Mouse (Mus musculus): Measurements from ENCODE around the gene Ctnnbl1.

Gene Ctnnbl1

DNA sequence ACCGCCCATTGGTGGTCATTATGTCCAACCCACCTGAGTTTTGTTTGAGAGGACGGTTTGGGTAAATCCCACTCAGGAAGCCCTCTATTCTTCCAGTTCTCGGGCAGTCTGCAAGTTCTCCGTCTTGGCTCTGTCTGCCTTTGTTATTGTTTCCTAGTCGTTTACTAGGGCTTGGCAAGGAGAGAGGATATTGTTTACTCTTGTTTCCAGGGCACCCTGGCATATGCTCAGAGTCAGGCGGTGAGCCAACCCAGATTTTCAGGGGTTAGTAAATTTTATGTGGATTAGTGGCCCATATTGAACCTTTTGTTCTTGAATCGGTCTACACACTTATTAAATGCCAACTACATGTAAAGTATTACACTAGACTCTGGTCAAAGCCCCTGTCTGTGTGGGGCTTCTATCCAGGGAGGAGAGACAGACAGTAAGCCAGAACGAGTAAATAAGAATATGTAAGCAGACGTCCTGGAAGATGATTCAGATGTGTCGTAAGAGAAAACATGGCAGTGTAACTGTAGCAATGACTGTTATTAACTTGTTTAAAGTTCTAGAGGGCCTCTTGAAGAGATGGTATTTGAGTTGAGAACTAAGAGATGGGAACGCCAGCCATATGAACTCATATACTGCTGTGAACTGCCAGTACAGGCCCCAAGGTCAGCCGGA, 13.9 kb downstream of the Ctnnbl1 start:
- DNase-seq (ENCODE audit: low spot score in 2 of 2) = no peak

DNA sequence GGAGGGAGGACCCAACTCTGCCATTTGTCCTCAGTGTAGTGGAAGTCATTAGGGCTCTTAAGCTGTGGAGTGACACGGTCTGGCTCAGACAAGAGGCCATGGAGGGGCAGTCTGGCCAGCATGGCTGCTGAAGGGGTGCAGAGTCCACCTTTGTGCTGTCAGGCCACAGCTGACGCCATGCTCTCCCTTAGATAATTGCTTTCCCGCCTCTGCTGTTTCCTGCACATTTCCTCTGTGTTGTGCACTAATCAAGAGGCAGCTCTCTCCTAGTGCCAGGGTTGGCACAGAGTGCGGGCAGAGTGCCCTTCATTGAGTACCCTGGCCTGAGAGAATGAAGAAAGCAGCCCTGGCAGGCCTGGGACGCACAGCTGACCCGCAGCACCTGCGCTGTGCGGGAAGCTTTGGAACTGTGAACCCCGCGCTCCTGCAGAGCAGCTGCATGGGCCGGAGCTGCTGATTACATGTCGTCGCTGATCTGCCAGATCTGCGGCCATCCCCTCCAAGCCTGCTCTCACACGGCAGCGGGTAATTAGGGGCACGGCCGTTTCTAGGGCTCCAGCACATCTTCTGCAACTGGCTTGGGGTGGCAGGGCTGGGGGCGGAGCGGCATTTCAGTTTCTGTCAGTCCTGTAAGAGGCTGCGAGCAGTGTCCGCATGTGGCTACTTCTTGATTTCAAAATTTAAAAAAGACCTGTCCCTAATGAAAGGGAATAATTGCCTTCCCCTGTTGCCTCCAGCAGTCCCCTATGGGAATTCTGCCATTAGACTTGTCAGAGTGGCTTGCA, 14.6 kb downstream of the Ctnnbl1 start:
- no peak for DNase-seq (ENCODE audit: low spot score in 2 of 2)

DNA sequence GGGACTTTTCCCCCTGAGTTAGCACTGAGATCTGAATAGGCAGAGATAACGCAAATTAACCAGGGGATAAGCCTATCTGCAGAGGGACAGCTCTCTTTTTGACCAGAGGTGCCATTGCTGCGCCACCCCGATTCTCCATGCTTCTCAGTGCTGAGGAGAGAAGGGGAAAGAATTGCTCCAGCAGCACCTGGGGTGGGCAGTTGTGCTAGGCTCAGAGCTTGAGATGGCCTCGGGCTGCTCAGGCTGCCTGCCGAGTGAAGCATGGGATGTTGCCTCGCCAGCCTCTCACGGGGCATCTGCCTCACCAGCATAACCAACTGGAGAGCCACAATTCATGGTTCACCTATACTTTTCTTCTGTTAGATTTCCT, 15.2 kb downstream of the Ctnnbl1 start:
- DNase-seq (ENCODE audit: low spot score in 2 of 2) = no peak

DNA sequence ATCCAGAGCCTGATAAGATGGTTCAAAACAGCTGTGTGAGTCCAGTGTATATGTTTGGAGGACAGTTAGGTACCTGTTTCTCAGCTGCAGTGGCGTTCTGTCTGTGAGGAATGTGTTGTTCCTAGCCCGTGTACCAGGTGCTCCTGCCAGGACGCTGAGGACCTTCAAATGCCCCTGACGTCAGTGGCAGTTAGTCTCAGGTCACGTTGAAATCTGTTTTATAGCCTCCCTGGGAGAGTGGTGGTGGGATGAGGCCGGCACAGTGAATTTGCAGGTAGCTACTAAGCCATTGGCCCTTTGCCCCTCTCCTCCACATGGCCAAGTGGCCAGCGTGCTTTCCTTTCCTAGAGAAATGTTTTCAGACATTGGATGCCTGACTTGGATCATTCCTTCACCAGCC, 18.6 kb downstream of the Ctnnbl1 start:
- DNase-seq (ENCODE audit: low spot score in 2 of 2) = no peak

DNA sequence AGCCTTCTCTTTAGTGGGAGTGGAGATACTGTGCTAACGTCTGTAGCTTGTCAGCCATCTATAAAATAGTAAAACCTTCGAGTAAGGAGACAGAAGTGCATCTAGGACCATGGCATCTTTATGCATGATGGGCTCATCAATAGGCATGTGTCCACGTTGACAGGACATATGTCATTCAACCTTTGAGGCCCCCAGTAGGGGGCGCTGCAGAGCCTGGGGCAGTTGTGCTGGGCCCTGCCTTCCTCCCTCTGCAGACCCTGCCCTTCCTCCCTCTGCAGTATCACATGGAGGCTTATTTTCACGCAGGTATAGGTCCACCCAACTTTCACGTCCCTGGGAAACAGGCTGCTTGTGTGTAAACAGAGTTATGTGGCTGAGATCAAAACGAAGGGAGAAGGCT, 19.0 kb downstream of the Ctnnbl1 start:
- DNase-seq (ENCODE audit: low spot score in 2 of 2) = no peak

DNA sequence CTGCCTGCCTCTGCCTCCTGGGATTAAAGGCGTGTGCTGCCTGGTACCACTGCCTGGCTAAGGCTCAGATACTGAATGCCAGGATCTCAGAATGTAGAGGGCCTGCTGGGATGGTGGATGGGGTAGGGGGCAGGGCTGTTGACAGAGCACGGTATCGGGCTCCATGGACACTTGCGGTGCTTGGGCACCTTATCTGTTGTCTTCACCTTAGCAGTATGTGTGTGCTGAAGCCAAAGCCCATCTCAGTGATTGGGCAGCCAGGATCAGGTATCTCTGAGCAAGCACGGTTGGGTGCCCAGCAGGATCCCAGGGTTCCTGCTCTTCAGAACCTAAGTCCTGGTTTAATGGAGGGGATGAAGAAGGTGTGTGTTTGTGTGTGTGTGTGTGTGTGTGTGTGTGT, 21.2 kb downstream of the Ctnnbl1 start:
- no peak for DNase-seq (ENCODE audit: low spot score in 2 of 2)

DNA sequence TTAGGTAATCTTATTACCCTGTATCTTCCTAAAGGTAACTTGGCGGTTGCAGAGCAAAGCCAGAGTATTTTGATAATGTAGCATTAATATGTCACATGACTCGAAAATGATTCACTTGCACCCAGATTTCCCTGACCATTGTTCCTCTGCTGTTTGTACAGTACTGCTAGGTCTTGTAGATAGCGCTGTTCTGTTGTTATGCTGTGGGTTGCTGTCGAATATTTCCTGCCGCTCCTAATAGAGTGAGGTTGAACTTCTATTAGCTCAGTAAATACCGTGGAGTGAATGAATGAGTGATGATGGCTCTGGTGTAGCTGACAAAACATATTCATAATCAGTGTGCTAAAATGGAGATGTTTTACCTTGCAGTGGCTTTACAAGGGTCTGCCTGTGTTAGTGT, 22.5 kb downstream of the Ctnnbl1 start:
- no peak for DNase-seq (ENCODE audit: low spot score in 2 of 2)

DNA sequence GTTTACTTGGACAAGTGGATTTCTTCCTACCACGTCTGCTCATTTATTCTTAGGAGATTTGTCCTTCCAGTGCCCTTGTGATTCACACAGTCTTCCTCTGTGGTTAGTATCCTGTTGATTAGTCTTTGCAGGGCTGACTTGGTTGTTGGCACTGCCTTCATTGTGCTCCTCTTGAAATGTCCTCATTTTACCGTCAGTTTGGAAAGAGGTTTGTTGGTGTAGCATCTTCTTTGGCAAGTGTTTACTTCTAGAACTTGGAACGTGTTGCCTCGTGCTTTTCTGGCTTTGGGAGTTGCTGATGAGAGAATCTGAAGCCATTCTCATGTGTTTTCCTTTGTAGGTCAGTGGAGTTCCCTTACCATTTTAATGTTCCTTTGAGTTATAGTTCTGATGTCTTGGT, 25.7 kb downstream of the Ctnnbl1 start:
- DNase-seq (ENCODE audit: low spot score in 2 of 2) = no peak

DNA sequence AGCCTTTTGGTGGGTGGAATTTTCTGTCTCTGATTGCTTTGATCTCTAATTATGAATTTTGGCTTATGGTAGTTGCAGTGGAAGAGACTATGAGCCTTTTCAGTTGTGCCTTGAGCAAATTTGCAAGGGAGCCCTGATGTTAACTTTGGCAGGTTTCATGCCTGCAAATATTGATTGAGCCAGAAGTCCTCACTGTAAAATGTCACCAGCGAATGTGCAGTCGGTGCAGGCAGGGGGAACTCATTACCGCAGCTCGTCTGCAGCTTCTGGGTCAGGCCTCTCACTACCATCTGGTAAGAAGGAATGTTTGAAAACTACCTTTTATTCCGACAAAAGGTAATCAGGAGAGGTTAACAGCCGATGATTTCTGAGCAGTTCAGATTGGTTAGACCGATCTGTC, 29.4 kb downstream of the Ctnnbl1 start:
- DNase-seq (ENCODE audit: low spot score in 2 of 2) = no peak

DNA sequence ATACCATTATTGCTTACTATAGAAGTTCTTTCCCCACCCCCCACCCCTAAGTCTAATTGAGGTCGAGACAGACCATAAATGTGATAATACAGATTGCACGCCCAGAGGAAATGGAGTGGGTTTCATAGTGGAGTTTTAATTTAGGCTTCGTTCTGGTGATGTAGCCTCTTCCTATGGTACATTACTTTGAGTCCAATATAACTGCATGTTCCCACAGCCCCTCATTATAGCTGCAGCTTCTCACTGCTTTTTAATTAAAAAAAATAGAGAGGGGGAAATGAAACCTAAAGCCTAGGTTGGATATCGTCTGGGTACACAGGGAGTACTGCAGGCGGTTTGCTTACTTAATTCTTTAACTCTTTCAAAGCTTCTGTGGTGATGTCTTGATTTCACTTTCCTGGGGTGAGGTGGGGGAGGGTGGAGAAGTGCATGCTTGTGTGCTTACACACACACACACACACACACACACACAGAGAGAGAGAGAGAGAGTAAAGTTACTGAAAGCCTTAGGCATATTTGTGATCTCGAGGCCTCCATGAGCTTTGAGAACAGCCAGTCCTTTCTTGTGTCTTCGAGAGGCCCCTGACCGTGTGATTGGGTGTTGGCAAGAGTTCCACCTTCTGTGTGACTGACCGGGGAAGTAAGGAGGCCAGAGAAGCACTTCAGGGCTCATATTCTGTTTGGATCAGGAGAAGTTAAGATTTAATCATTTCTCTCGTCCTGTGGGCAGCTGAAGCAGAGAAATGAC, 31.7 kb downstream of the Ctnnbl1 start:
- no peak for DNase-seq (ENCODE audit: low spot score in 2 of 2)

DNA sequence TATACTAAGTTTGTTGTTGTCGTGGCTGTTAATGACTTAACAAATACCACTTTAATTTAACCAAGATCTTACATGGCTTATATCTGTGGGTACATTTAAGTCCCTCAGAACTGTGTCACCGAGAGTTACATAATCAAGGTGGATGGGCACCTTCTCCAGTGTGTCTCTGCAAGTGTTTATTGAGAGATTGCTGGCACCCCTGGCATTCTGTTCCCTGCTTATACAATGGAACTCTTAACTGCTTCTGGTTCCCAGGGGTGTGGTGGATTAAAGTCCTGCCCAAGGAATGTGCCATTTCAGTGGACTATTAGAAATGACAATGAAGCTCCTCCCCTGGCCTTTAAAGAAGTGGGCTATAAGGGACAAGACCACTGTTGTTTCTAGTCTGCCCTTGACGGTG, 33.6 kb downstream of the Ctnnbl1 start:
- no peak for DNase-seq (ENCODE audit: low spot score in 2 of 2)

DNA sequence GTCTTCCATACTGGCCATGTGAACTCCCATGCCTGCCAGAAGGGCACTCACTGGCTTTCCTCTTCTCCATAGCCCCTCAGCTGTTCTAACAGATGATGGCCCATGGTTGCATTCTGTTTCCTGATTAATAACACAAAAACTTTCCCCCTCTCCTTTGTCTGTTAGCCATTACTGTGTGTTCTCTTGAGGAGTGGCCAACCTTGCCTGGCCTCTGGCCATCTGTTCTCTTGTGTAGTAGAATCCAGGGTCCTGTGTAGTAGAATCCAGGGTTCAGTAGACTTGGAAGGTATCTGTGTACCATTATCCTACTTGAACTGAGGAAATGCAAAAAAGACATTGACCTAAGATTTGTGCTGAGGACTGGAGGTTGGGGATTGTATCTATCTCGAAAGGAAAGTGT, 36.5 kb downstream of the Ctnnbl1 start:
- no peak for DNase-seq (ENCODE audit: low spot score in 2 of 2)

DNA sequence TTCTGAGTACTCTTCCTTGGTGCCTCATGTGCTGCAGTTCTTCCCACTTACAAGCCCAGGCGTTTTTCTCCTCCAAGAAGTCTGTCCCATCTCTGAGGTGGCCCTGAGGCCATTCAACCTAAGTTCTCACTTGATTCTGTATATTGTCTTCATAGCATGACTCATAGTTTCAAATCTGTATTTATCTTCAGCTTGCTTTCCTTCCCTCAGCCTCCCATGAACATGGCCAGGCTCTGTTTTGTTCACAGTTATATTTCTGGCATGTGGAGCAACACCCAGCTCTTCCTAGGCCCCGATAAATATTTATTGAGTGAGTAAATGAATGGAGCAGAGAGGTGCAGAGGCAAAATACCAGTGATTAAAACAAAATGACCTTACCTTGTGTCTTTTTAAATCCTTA, 38.8 kb downstream of the Ctnnbl1 start:
- DNase-seq (ENCODE audit: low spot score in 2 of 2) = no peak

DNA sequence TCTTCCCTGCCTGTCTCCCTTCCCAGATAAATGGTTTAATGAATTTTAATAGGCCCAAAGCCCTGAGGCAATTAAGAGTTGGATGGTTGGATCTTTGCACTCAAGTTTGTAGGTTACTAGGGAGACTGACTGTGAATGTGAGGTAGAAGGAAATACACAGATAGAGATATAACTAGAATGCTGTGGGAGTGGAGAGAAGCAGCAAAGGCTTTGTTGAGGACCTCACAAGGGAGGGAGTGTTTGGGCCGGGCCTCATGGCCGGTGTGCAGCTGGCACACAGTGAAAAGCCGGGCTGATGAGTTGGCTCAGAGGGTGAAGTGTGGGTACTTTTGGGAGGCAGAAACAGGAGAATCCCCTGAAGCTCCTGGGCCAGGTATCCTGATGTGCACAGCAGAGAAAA, 43.8 kb downstream of the Ctnnbl1 start:
- DNase-seq (ENCODE audit: low spot score in 2 of 2) = no peak

DNA sequence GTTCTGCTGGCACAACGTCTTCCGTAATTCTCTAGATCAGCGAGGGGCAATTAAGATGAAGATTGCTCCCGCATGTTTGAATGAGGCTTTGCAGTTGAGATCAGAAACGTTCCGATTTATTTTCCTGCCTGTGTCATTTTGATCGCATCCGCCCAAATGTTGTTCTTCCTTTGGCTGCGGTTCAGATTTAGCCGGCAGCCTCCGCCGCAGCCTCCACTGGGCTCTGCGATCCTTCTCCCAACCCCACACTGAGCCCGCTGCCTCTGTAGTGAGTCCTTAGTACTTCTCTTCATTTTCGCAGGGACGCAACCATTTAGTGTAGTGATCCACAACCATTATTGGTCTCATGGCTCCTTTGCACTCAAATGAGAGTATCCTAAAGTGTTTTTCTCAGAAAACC, 46.0 kb downstream of the Ctnnbl1 start:
- no peak for DNase-seq (ENCODE audit: low spot score in 2 of 2)

DNA sequence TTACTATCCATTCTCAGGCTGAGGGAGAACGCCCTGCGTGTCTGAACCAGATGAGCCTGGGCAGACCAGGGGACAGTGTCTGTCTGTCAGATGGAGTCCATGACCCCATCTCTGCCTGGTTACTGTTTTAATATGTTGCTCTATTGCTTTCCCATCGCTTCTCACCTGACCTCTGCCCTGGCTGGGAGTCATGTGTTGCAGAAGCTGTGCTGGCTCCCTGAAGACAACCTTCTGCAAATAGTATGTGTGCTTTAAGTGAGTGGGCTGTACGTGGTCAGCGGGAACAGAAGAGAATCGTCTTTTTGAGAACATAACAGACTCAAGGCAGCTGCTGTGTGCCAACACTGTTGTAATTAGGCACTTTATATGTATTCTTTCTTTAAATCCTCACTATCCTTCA, 47.0 kb downstream of the Ctnnbl1 start:
- DNase-seq (ENCODE audit: low spot score in 2 of 2) = no peak

DNA sequence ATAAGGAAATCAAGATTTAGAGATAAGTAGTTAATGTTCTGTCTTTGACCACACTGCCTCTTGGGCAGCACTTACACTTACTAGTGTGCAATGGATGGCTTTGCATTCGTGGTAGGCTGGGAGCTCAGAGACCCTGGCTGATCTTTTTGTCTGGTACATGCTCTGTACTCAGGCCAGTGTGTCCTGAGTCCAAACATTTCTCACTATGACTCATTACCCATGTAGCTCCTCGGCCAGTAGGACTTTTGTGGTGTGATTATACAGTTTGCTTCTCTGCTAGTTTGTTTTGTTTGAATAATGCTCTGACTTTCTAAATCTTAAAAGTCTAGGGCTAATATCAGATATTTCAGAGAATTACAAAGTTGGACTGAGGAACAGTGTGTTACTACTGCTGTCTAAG, 47.4 kb downstream of the Ctnnbl1 start:
- DNase-seq (ENCODE audit: low spot score in 2 of 2) = no peak

DNA sequence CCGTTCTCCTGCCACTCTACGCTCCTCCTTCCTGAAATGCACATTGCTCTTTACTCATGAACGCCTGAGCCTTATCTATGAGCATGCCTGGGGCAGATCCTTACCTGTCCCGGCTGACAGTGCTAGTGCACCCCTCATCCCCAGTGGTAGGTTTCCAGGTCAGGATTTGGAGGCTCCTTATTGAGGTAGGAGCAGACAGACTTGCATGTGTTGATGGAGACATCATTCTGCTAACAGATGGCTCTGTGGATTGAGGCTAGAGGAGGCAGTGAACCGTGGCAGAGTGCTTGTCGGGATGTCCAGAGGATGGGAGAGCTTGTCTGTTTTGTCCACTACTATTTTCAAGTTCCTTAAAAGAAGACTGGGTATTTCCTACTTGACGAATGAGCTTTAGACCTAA, 52.0 kb downstream of the Ctnnbl1 start:
- no peak for DNase-seq (ENCODE audit: low spot score in 2 of 2)

DNA sequence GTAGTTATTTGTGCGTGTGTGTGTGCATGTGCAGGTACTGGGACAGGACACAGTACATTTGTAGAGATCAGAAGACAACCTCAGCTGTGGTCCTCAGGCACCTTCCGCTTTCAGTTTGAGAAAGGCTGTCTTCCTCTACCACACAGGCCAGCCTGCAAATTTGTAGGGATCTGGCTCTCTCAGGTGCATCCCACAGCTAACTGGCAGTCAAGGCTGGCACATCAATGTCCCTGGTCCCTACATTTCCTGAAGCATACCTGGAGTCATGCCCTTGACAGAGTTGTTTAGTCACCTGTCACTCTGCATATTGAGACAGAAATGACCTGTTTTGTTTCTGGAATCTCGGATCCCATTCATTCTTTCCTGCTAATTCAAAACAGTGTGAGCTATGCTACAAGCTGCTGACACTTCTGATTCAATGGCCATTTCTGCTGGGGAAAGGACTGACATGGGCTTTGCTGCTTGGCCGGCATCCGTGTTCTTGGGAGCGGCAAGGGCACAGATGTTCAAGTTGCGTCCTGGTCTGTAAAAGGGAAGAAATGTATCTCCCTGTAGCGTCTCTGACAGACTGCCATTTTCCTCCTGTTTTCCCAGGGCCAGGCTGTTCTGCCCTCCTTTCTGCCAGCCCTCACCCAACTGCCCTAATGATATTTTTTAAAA, 53.8 kb downstream of the Ctnnbl1 start:
- no peak for DNase-seq (ENCODE audit: low spot score in 2 of 2)

DNA sequence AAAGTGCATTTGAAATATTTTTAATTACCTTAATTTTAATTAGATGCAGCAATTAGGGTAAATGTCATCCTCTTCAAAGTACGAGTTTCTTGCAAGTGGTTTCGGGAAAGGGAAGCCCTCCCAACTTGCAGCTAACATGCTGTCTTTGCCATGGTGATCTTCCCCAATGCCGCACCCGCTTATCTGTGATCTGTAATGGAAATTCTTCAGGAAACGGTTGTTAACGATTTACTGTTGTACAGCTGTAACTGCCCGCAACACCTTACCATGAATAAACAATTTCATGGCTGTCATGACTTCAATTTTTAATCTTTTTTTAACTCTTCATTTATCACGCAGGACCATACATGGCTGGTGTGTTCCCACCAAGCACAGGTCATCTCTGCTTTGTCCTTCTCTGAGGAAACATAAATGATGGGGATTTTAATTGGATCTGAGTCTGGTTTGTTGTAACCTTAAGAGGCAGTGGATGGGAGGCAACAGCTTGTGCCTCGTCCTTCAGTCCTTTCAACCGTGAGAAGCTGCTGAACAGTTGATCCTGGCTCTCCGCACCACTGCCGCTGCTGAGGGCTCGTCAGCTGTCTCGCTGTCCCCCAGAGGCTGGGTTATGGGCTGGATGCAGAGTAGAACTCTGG, 54.4 kb downstream of the Ctnnbl1 start:
- DNase-seq (ENCODE audit: low spot score in 2 of 2) = no peak

DNA sequence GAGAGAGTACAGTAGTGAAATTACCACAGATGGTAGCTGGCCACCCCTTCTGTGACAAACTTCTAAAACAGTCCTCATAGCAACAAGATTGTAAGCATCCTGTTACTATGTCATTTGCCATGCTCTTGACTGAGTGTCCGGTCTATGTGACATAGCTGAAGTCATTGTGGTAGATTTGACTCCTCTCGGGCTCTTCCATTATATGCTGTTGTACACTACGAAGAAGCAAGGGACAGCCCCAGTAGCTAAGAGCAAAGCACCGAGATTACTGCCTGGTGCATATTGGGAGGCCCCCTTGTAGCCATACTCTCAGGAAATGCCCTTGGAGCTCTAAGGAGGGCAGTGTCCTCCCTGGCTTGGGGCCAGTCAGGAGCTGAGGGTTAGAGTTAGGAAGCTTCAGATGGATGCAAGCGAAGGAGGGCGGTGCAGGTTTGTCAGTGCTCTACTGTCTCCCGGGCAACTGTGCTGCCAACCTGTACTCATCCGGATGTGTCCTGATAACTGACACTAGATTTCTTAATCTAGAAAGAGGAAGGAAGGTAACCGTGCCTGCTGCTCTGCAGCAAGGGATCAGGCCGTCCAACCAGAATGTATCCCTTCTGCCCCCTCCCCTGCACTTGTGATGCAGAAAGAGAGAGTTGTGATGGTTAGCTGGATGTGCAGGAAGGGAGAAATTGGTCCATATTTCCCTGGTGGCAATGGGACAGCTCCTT, 55.8 kb downstream of the Ctnnbl1 start:
- no peak for DNase-seq (ENCODE audit: low spot score in 2 of 2)
